Mouse (Mus musculus): Measurements from ENCODE around the gene Gm17490. TPM values are rescaled to one million over a fixed set of nuclear protein-coding genes. Genes with fewer than 3 reads are reported as not detected.
"Not testable (repeated sequence)": the region's sequence is repeated elsewhere in the genome, so short reads cannot be mapped to it uniquely, and the experiment has no call there.

Gene Gm17490
- polyA plus RNA-seq, 1 experiment from 2014 or later, result not detected

DNA sequence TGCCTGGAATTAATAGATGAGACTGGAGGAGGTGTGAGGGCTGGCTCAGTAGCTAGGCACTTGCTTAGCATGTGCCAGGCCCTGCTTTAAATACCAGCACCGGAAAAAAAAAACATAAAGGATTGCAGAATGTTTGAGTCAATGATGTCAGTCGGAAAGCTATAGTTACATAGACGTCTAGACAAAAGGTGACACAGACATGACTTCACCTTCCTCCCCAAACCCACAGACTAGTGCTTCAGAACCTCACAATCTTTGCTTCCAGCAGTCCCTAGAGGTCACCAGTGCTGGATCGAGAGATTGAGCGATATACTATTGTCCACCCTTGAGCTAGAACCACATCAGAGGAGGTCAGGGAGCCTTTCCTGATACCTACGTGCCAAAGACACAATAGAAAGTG lies 9.0 kb upstream of the Gm17490 start:
- Histone ChIP-seq H3K27me3 (ENCODE audit: control insufficient read depth, insufficient read depth, low read length) (no peaks in the 10 kb centered on the region), H3K4me3 (ENCODE audit: control insufficient read depth in 1 of 2, insufficient read depth in 1 of 2, low read depth in 1 of 2, low read length in 2 of 2) (no peak overlapping the region), H3K36me3 (ENCODE audit: control insufficient read depth, insufficient read depth, low read length) (no peaks in the 10 kb centered on the region), H3K9ac (ENCODE audit: low read length) (no peak overlapping the region), H3K4me2 (ENCODE audit: low read length) (no peak overlapping the region), H3K9me3 (ENCODE audit: control insufficient read depth, low read length) (0 out of 2 replicates have a peak, but pooled peaks cover 6% of the 10 kb centered on the region), H3K27ac (replicated peaks in 1 of 2; ENCODE audit: control insufficient read depth in 1 of 2, insufficient read depth in 1 of 2, low read depth in 2 of 2, low read length in 2 of 2) (no peak overlapping the region), H3K4me1 (ENCODE audit: control insufficient read depth in 2 of 2, insufficient read depth in 2 of 2, low read length in 2 of 2) (no peaks in the 10 kb centered on the region)
- no peak for ATAC-seq (ENCODE audit: insufficient number of reproducible peaks, insufficient read depth, low FRiP score, low read depth)
- 81% methylated on average over 6 of the region's 6 CpGs for WGBS

- Histone ChIP-seq H3K36me3 (ENCODE audit: control insufficient read depth, insufficient read depth, low read length) (no peaks in the 10 kb centered on the region), H3K4me3 (ENCODE audit: control insufficient read depth in 1 of 2, insufficient read depth in 1 of 2, low read depth in 1 of 2, low read length in 2 of 2) (no peak overlapping the region), H3K4me2 (ENCODE audit: low read length) (no peak overlapping the region), H3K27me3 (ENCODE audit: control insufficient read depth, insufficient read depth, low read length) (no peaks in the 10 kb centered on the region; the same call in 1 of the 2 replicates), H3K27ac (replicated peaks in 1 of 2; ENCODE audit: control insufficient read depth in 1 of 2, insufficient read depth in 1 of 2, low read depth in 2 of 2, low read length in 2 of 2) (no peak overlapping the region), H3K4me1 (ENCODE audit: control insufficient read depth in 2 of 2, insufficient read depth in 2 of 2, low read length in 2 of 2) (no peaks in the 10 kb centered on the region), H3K9me3 (ENCODE audit: control insufficient read depth, low read length) (no peaks in the 10 kb centered on the region), H3K9ac (ENCODE audit: low read length) (no peak overlapping the region)
- 73% methylated on average over 2 of the region's 2 CpGs for WGBS
- no peak for ATAC-seq (ENCODE audit: insufficient number of reproducible peaks, insufficient read depth, low FRiP score, low read depth)
Observed at GRCm38 (mm10) chr2:11623726-11624125, 2.3 kb downstream of the Gm17490 start.

DNA sequence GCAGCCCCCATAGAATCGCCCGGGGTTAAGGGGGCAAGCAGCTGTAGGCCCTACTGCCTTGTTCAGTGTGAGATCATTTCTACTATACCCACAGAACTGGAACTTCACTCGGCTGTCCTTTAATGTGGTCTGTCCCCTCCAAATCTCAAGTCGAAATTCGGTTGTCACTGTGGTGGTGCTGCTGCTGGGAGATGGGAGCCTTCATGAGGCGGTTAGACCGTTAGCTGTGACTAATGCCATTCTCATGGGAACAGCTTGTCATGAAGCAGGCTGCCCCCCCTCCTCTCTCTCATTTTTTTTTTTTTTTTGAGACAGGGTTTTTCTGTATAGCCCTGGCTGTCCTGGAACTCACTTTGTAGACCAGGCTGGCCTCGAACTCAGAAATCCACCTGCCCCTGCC lies 2.9 kb downstream of the Gm17490 start:
- 90% methylated on average over 8 of the region's 8 CpGs for WGBS
- H3K4me1 ChIP-seq (ENCODE audit: control insufficient read depth in 2 of 2, insufficient read depth in 2 of 2, low read length in 2 of 2), result no peaks in the 10 kb centered on the region
- no peak overlapping the region for H3K27ac ChIP-seq (replicated peaks in 1 of 2; ENCODE audit: control insufficient read depth in 1 of 2, insufficient read depth in 1 of 2, low read depth in 2 of 2, low read length in 2 of 2)
- H3K27me3 ChIP-seq (ENCODE audit: control insufficient read depth, insufficient read depth, low read length), result no peaks in the 10 kb centered on the region
- no peaks in the 10 kb centered on the region for H3K36me3 ChIP-seq (ENCODE audit: control insufficient read depth, insufficient read depth, low read length)
- no peak overlapping the region for H3K4me3 ChIP-seq (ENCODE audit: control insufficient read depth in 1 of 2, insufficient read depth in 1 of 2, low read depth in 1 of 2, low read length in 2 of 2)
- ATAC-seq (ENCODE audit: insufficient number of reproducible peaks, insufficient read depth, low FRiP score, low read depth), result no peak
- H3K9ac ChIP-seq (ENCODE audit: low read length), result no peak overlapping the region
- H3K9me3 ChIP-seq (ENCODE audit: control insufficient read depth, low read length), result no peaks in the 10 kb centered on the region
- H3K4me2 ChIP-seq (ENCODE audit: low read length), result no peak overlapping the region

- H3K4me3 ChIP-seq (ENCODE audit: control insufficient read depth in 1 of 2, insufficient read depth in 1 of 2, low read depth in 1 of 2, low read length in 2 of 2), result no peak overlapping the region
- no peak overlapping the region for H3K27ac ChIP-seq (replicated peaks in 1 of 2; ENCODE audit: control insufficient read depth in 1 of 2, insufficient read depth in 1 of 2, low read depth in 2 of 2, low read length in 2 of 2)
- peaks cover 7% of the 10 kb centered on the region; the same call in 1 of the 2 replicates for H3K9me3 ChIP-seq (ENCODE audit: control insufficient read depth, low read length)
- no peaks in the 10 kb centered on the region for H3K4me1 ChIP-seq (ENCODE audit: control insufficient read depth in 2 of 2, insufficient read depth in 2 of 2, low read length in 2 of 2)
- no peaks in the 10 kb centered on the region for H3K36me3 ChIP-seq (ENCODE audit: control insufficient read depth, insufficient read depth, low read length)
- H3K4me2 ChIP-seq (ENCODE audit: low read length), result no peak overlapping the region
- no peaks in the 10 kb centered on the region for H3K27me3 ChIP-seq (ENCODE audit: control insufficient read depth, insufficient read depth, low read length)
- 72% methylated on average over 2 of the region's 2 CpGs for WGBS
- no peak overlapping the region for H3K9ac ChIP-seq (ENCODE audit: low read length)
- ATAC-seq (ENCODE audit: insufficient number of reproducible peaks, insufficient read depth, low FRiP score, low read depth), result no peak
Observed at GRCm38 (mm10) chr2:11619598-11619997, 6.5 kb downstream of the Gm17490 start.

DNA sequence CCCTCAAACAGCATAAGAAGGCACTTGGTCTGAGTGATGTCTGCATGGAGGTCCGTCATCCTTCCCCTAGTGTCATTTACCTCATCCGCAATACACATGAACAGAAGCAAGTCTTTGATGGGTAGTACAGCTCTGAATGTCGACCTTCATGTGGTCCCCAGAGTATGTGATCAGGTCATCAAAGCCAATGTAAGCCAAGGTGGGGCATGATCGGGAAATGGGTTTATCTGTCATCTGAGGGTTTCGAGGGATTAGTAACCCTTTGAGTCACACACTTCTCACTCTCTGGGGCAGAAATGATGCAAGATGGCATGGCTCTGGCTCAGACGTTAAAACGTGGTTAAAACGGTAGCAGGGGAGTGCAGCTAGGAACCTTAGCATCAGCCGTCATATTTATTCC lies 9.2 kb downstream of the Gm17490 start:
- H3K4me1 ChIP-seq (ENCODE audit: control insufficient read depth in 2 of 2, insufficient read depth in 2 of 2, low read length in 2 of 2), result no peaks in the 10 kb centered on the region
- peaks cover 7% of the 10 kb centered on the region; the same call in 1 of the 2 replicates for H3K9me3 ChIP-seq (ENCODE audit: control insufficient read depth, low read length)
- no peaks in the 10 kb centered on the region for H3K36me3 ChIP-seq (ENCODE audit: control insufficient read depth, insufficient read depth, low read length)
- ATAC-seq (ENCODE audit: insufficient number of reproducible peaks, insufficient read depth, low FRiP score, low read depth), result no peak
- 88% methylated on average over 9 of the region's 9 CpGs for WGBS
- no peak overlapping the region for H3K4me3 ChIP-seq (ENCODE audit: control insufficient read depth in 1 of 2, insufficient read depth in 1 of 2, low read depth in 1 of 2, low read length in 2 of 2)
- H3K27me3 ChIP-seq (ENCODE audit: control insufficient read depth, insufficient read depth, low read length), result no peaks in the 10 kb centered on the region
- no peak overlapping the region for H3K9ac ChIP-seq (ENCODE audit: low read length)
- H3K4me2 ChIP-seq (ENCODE audit: low read length), result no peak overlapping the region
- H3K27ac ChIP-seq (replicated peaks in 1 of 2; ENCODE audit: control insufficient read depth in 1 of 2, insufficient read depth in 1 of 2, low read depth in 2 of 2, low read length in 2 of 2), result no peak overlapping the region

GRCm38 (mm10) chr2:11612939-11613338 lies 13.1 kb downstream of the Gm17490 start:
- H3K36me3 ChIP-seq (ENCODE audit: control insufficient read depth, insufficient read depth, low read length); H3K4me3 ChIP-seq (ENCODE audit: control insufficient read depth in 1 of 2, insufficient read depth in 1 of 2, low read depth in 1 of 2, low read length in 2 of 2); H3K9ac ChIP-seq (ENCODE audit: low read length); H3K4me1 ChIP-seq (ENCODE audit: control insufficient read depth in 2 of 2, insufficient read depth in 2 of 2, low read length in 2 of 2); H3K4me2 ChIP-seq (ENCODE audit: low read length); H3K27me3 ChIP-seq (ENCODE audit: control insufficient read depth, insufficient read depth, low read length); H3K27ac ChIP-seq (replicated peaks in 1 of 2; ENCODE audit: control insufficient read depth in 1 of 2, insufficient read depth in 1 of 2, low read depth in 2 of 2, low read length in 2 of 2); H3K9me3 ChIP-seq (ENCODE audit: control insufficient read depth, low read length); ATAC-seq (ENCODE audit: insufficient number of reproducible peaks, insufficient read depth, low FRiP score, low read depth): not testable (repeated sequence)
- WGBS, result 75% methylated on average over 6 of the region's 6 CpGs

DNA sequence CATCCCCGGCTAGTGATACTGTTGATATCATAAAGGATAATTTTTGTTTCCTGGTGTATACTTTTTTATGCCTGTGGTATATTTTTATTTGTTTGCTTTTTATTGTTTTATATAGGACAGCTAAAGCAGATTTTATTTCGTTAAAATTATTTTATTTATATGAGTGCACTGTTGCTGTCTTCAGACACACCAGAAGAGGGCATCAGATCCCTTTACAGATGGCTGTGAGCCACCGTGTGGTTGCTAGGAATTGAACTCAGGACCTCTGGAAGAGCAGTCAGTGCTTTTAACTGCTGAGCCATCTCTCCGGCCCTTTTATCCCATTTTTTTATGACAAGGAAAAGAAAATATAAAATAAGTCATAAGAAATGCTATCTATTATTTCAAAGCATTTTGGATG lies 19.3 kb downstream of the Gm17490 start:
- H3K27ac ChIP-seq (replicated peaks in 1 of 2; ENCODE audit: control insufficient read depth in 1 of 2, insufficient read depth in 1 of 2, low read depth in 2 of 2, low read length in 2 of 2); H3K9ac ChIP-seq (ENCODE audit: low read length); H3K9me3 ChIP-seq (ENCODE audit: control insufficient read depth, low read length); H3K4me2 ChIP-seq (ENCODE audit: low read length); H3K27me3 ChIP-seq (ENCODE audit: control insufficient read depth, insufficient read depth, low read length); ATAC-seq (ENCODE audit: insufficient number of reproducible peaks, insufficient read depth, low FRiP score, low read depth); H3K4me1 ChIP-seq (ENCODE audit: control insufficient read depth in 2 of 2, insufficient read depth in 2 of 2, low read length in 2 of 2); H3K36me3 ChIP-seq (ENCODE audit: control insufficient read depth, insufficient read depth, low read length); H3K4me3 ChIP-seq (ENCODE audit: control insufficient read depth in 1 of 2, insufficient read depth in 1 of 2, low read depth in 1 of 2, low read length in 2 of 2): not testable (repeated sequence)
- 72% methylated on average over 4 of the region's 4 CpGs for WGBS

- Histone ChIP-seq H3K4me2 (ENCODE audit: low read length) (no peak overlapping the region), H3K27ac (replicated peaks in 1 of 2; ENCODE audit: control insufficient read depth in 1 of 2, insufficient read depth in 1 of 2, low read depth in 2 of 2, low read length in 2 of 2) (no peak overlapping the region)
- no peak for ATAC-seq (ENCODE audit: insufficient number of reproducible peaks, insufficient read depth, low FRiP score, low read depth)
Observed at GRCm38 (mm10) chr2:11604911-11605310, 21.2 kb downstream of the Gm17490 start.

More at GRCm38 (mm10) chr2:11604911-11605310, 21.2 kb downstream of the Gm17490 start:
- Histone ChIP-seq H3K4me1 (ENCODE audit: control insufficient read depth in 2 of 2, insufficient read depth in 2 of 2, low read length in 2 of 2) (peaks cover 3 to 7% of the 10 kb centered on the region in 2 experiments; a peak in 2 of 4 replicates), H3K9ac (ENCODE audit: low read length) (no peak overlapping the region), H3K27me3 (ENCODE audit: control insufficient read depth, insufficient read depth, low read length) (no peaks in the 10 kb centered on the region), H3K4me3 (ENCODE audit: control insufficient read depth in 1 of 2, insufficient read depth in 1 of 2, low read depth in 1 of 2, low read length in 2 of 2) (no peak overlapping the region), H3K36me3 (ENCODE audit: control insufficient read depth, insufficient read depth, low read length) (peaks cover 8% of the 10 kb centered on the region), H3K9me3 (ENCODE audit: control insufficient read depth, low read length) (no peaks in the 10 kb centered on the region)

Data from heart, embryonic 14.5 days (tissue).